7 mouse cellular contexts compared by ENCODE assay signal in the genomic region with DNA sequence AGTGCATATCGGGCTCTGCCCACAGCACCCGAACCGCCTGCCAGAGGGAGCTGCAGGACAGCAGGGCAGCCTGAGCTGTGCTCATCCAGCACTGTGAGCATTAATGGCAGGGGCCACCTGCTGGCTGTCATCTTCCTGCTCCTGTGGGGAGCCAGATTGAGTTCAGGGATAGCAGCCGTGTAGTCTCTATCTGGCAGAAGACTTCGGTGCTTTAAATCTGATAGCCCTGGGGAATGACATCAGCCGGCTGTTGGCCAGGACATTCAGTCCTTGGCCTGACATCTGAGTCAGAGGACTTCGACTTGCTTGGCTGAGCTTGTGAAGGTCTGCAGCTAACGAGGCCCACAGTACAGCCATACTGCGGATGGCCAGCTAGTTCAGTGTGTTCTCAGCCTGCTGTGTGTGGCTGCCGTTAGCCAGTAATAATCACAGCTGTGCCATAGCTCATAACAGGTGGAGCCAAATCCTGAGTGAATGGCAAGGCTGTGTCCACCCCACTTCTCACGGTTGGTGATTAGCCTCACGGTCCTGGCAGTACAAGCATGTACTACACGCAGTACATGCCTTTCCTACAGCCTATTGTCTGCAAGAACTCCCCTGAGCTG. TPM values are rescaled to one million over a fixed set of nuclear protein-coding genes. Genes with fewer than 3 reads are reported as not detected.
DNase-seq lines count a peak whose midpoint lies in the region; ATAC-seq lines count a peak whose summit lies in the region.

No protein-coding gene starts in this region.

- no peaks in the 10 kb centered on the region; the same call in 1 of the 2 replicates for H3K4me1 ChIP-seq in hindbrain, embryonic 16.5 days (ENCODE audit: control insufficient read depth, insufficient read depth, low read depth, low read length)
- H3K4me1 ChIP-seq in liver, embryonic 11.5 days (replicated peaks; ENCODE audit: control insufficient read depth, insufficient read depth, low read length): peaks cover 28% of the 10 kb centered on the region
- peaks cover 20% of the 10 kb centered on the region for H3K4me1 ChIP-seq in neural tube, embryonic 13.5 days (replicated peaks)

- H3K27ac ChIP-seq in hindbrain, embryonic 16.5 days (ENCODE audit: low read depth, low read length): 0 out of 2 replicates have a peak overlapping the region, but pooled peaks have one; percentile 4
- no peak overlapping the region for H3K27ac ChIP-seq in liver, embryonic 11.5 days (ENCODE audit: low read depth, low read length)
- peak overlapping the region; percentile 14 for H3K27ac ChIP-seq in neural tube, embryonic 13.5 days (replicated peaks)

- peak; percentile 92 for ATAC-seq in hindbrain, embryonic 16.5 days
- ATAC-seq in liver, embryonic 11.5 days (replicated peaks; ENCODE audit: low FRiP score): peak; percentile 43
- ATAC-seq in neural tube, embryonic 13.5 days (ENCODE audit: low read depth): peak; percentile 85

- H3K36me3 ChIP-seq in hindbrain, embryonic 16.5 days (ENCODE audit: control insufficient read depth, insufficient read depth, low read length): no peaks in the 10 kb centered on the region
- no peaks in the 10 kb centered on the region for H3K36me3 ChIP-seq in liver, embryonic 11.5 days (ENCODE audit: control insufficient read depth, insufficient read depth, low read length)
- H3K36me3 ChIP-seq in neural tube, embryonic 13.5 days: no peaks in the 10 kb centered on the region

- 29% methylated on average over 13 of the region's 13 CpGs for WGBS in hindbrain, embryonic 16.5 days
- 64% methylated on average over 13 of the region's 13 CpGs for WGBS in liver, embryonic 11.5 days
- 34% methylated on average over 13 of the region's 13 CpGs for WGBS in neural tube, embryonic 13.5 days

- H3K27me3 ChIP-seq in hindbrain, embryonic 16.5 days (replicated peaks; ENCODE audit: control insufficient read depth, insufficient read depth, low read length): no peaks in the 10 kb centered on the region
- no peaks in the 10 kb centered on the region for H3K27me3 ChIP-seq in liver, embryonic 11.5 days (replicated peaks; ENCODE audit: control insufficient read depth, insufficient read depth, low read length)
- no peaks in the 10 kb centered on the region for H3K27me3 ChIP-seq in neural tube, embryonic 13.5 days

- H3K4me3 ChIP-seq in hindbrain, embryonic 16.5 days (ENCODE audit: low read length): no peak overlapping the region
- H3K4me3 ChIP-seq in liver, embryonic 11.5 days (ENCODE audit: low read depth, low read length): no peak overlapping the region
- H3K4me3 ChIP-seq in neural tube, embryonic 13.5 days: no peak overlapping the region

- no peak overlapping the region for H3K4me2 ChIP-seq in hindbrain, embryonic 16.5 days (ENCODE audit: low read length)
- H3K4me2 ChIP-seq in liver, embryonic 11.5 days: no peak overlapping the region
- H3K4me2 ChIP-seq in neural tube, embryonic 13.5 days: no peak overlapping the region

- no peaks in the 10 kb centered on the region for H3K9me3 ChIP-seq in hindbrain, embryonic 16.5 days (ENCODE audit: control insufficient read depth, low read length)
- no peaks in the 10 kb centered on the region for H3K9me3 ChIP-seq in liver, embryonic 11.5 days (ENCODE audit: control insufficient read depth, low read length)
- no peaks in the 10 kb centered on the region for H3K9me3 ChIP-seq in neural tube, embryonic 13.5 days

- 0 out of 2 replicates have a peak overlapping the region, but pooled peaks have one; percentile 5 for H3K9ac ChIP-seq in hindbrain, embryonic 16.5 days (ENCODE audit: low read depth, low read length)
- H3K9ac ChIP-seq in liver, embryonic 11.5 days (ENCODE audit: low read depth, low read length): no peak overlapping the region
- H3K9ac ChIP-seq in neural tube, embryonic 13.5 days: no peak overlapping the region

- DNase-seq in adrenal gland, adult 2 months: peak; percentile 94
- peak; percentile 51 for DNase-seq in cerebellum, adult 9-10 months
- DNase-seq in gastrocnemius, postnatal 10 days: peak; percentile 88
- DNase-seq in liver, embryonic 11.5 days (ENCODE audit: low spot score): peak; percentile 30
- no peak for DNase-seq in right cerebral cortex, adult 18-20 months

RNA-seq across cellular contexts. Expression of a gene that starts 35.7 kb away (rescaled TPM):
- 1 to 10 TPM; 1.3 to 2.7 TPM for total RNA-seq in adrenal gland, adult 2 months (2021)
- polyA plus RNA-seq in adrenal gland, adult 2 months (2012; rRNA removed): 0.20 and 0.22 TPM in 2 replicates
- total RNA-seq in gastrocnemius, postnatal 10 days (2021): 1 to 10 TPM; 3.9 to 4.8 TPM
- 12.4 and 13.5 TPM in 2 replicates for polyA plus RNA-seq in hindbrain, embryonic 16.5 days (2015; fragmentation: Nextera tagmentation; extraction: Ambion mirVana)
- polyA plus RNA-seq in liver, embryonic 11.5 days (2014; fragmentation: Nextera tagmentation; extraction: Ambion mirVana): 122 and 151 TPM in 2 replicates
- polyA plus RNA-seq in neural tube, embryonic 13.5 days (2015; fragmentation: Nextera tagmentation; extraction: Ambion mirVana): 13.5 and 15.5 TPM in 2 replicates

RNA-seq across cellular contexts. Expression of a gene that starts 53.5 kb away (rescaled TPM):
- 10 to 100 TPM; 46.1 to 86.5 TPM for total RNA-seq in adrenal gland, adult 2 months (2021)
- polyA plus RNA-seq in adrenal gland, adult 2 months (2012; rRNA removed): 11.0 and 13.5 TPM in 2 replicates
- 10 to 100 TPM; 38.1 to 45.7 TPM for total RNA-seq in gastrocnemius, postnatal 10 days (2021)
- polyA plus RNA-seq in hindbrain, embryonic 16.5 days (2015; fragmentation: Nextera tagmentation; extraction: Ambion mirVana): 10.6 and 11.9 TPM in 2 replicates
- polyA plus RNA-seq in liver, embryonic 11.5 days (2014; fragmentation: Nextera tagmentation; extraction: Ambion mirVana): 15.9 and 17.2 TPM in 2 replicates
- polyA plus RNA-seq in neural tube, embryonic 13.5 days (2015; fragmentation: Nextera tagmentation; extraction: Ambion mirVana): 3.3 and 6.5 TPM in 2 replicates

Comparison
In these comparisons a context has a peak if more than half of its experiments do, and no peak if none do; other contexts are left out.
1. RNA of a gene that starts 35.7 kb away (polyA plus RNA-seq): 122 to 151 TPM in liver, embryonic 11.5 days, 13.5 to 15.5 TPM in neural tube, embryonic 13.5 days and 12.4 to 13.5 TPM in hindbrain, embryonic 16.5 days; 0.20 to 0.22 TPM in adrenal gland, adult 2 months; every median in the first group is over 10 times any median in the second.
2. Peak in every context shown above with its lines, with median percentiles within 50 percentile points of each other: ATAC-seq.